Mouse (Mus musculus) heart, postnatal 0 days (tissue): ENCODE results near the gene Washc2.

ENCODE experiments used
- CTCF ChIP-seq: IDR thresholded peaks from 2 replicates; pipeline ENCODE4 v1.5.1; 2016; ENCODE audit warnings: antibody characterized with exemption, control low read depth, low read depth
- EP300 ChIP-seq: IDR thresholded peaks from 2 replicates; pipeline ENCODE4 v1.6.1; 2016; ENCODE audit warnings: antibody characterized with exemption, low read depth

DNA sequence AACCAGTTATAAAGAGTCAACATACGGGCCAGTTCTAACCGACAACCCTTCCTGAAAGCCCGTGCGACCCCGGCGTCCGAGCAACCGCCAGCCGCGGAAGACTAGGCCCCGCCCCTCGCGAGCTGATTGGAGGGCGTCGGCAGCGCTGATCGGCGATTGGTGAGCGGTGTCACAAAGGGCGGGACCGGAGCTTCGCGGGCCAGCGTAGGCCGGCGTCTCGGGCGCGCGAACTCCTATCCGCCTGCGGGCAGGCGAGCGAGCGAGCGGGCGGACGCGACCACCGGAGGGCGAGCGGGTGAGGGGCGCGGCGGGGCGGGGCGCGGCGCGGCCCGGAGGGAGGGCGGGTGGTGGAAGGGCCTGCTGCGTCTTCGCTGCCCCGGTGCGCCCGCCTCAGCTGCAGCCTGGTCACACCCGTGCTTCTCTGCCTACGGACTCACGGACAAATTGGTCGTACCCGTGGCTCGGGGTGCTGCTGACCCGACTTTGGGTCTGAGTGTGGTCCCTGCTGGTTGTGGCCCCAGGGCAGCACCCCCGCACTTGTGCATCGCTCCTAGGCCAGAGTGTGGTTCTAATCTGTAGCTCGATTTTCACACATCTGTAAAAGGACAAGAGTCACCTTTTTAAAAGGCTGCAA lies 56.3 kb downstream of the Washc2 start, which contains the start of gene Zfand4:
- TF ChIP-seq CTCF, result no peak
- TF ChIP-seq EP300, result no peak; the same call in 1 of the 2 replicates
